Mouse (Mus musculus): ENCODE data around the gene Defb48.

Gene Defb48

GRCm38 (mm10) chr14:62928101-62928541, 56.2 kb downstream of the Defb48 start:
- no peak for DNase-seq (ENCODE audit: low spot score)
